In genomic region chr3:123116903-123117302, GRCm38 (mm10) we compare ENCODE assay signal across 9 mouse cellular contexts.
A peak's percentile ranks its signal among the peaks of the same experiment; 100 is the strongest.
DNase-seq lines count a peak whose midpoint lies in the region; ATAC-seq lines count a peak whose summit lies in the region.
"Had no signal": no experiment of that assay in that cellular context is flagged by ENCODE, and none has a peak within 500 bp of the region (broad histone marks: within the 10 kb centered on the region; RNA-seq: fewer than 3 reads in every experiment).

No protein-coding gene starts in this region.

- H3K9ac ChIP-seq in heart, embryonic 16.5 days (ENCODE audit: low read length) = peak overlapping the region; percentile 61
- H3K9ac ChIP-seq in forebrain, embryonic 16.5 days (replicated peaks; ENCODE audit: low read depth, low read length) = no peak overlapping the region

- H3K4me3 ChIP-seq in heart, embryonic 16.5 days (ENCODE audit: low read length) = peak overlapping the region; percentile 40
- no peak overlapping the region for H3K4me3 ChIP-seq in forebrain, embryonic 16.5 days (replicated peaks; ENCODE audit: low read length)

- no peaks in the 10 kb centered on the region for H3K27me3 ChIP-seq in heart, embryonic 16.5 days (ENCODE audit: control insufficient read depth, insufficient read depth, low read length)
- no peaks in the 10 kb centered on the region for H3K27me3 ChIP-seq in forebrain, embryonic 16.5 days (replicated peaks; ENCODE audit: control insufficient read depth, insufficient read depth, low read length)
- H3K27me3 ChIP-seq: Patski had no signal

- ATAC-seq in heart, embryonic 16.5 days (replicated peaks; ENCODE audit: extremely low read depth, insufficient read depth, low FRiP score) = peak; percentile 62
- ATAC-seq in megakaryocyte-erythroid progenitor cell, adult 5-6 weeks (replicated peaks; ENCODE audit: low FRiP score, low TSS enrichment, poor library complexity, severe bottlenecking) = peak; percentile 53
- ATAC-seq in forebrain, embryonic 16.5 days = no peak

- H3K9me3 ChIP-seq in heart, embryonic 16.5 days (replicated peaks; ENCODE audit: control insufficient read depth, low read length) = no peaks in the 10 kb centered on the region
- no peaks in the 10 kb centered on the region for H3K9me3 ChIP-seq in forebrain, embryonic 16.5 days (ENCODE audit: control insufficient read depth, low read length)

- H3K36me3 ChIP-seq in heart, embryonic 16.5 days (ENCODE audit: control insufficient read depth, insufficient read depth) = peaks cover 21% of the 10 kb centered on the region
- H3K36me3 ChIP-seq in forebrain, embryonic 16.5 days (ENCODE audit: control insufficient read depth, insufficient read depth) = no peaks in the 10 kb centered on the region

- peaks cover 14% of the 10 kb centered on the region for H3K4me1 ChIP-seq in heart, embryonic 16.5 days (ENCODE audit: control insufficient read depth, insufficient read depth, low read length)
- H3K4me1 ChIP-seq in forebrain, embryonic 16.5 days (replicated peaks; ENCODE audit: control insufficient read depth, insufficient read depth, low read length) = peaks cover 5% of the 10 kb centered on the region; the same call in 1 of the 2 replicates

- 12% methylated on average over 16 of the region's 16 CpGs for WGBS in heart, embryonic 16.5 days
- 61% methylated on average over 16 of the region's 16 CpGs for WGBS in forebrain, embryonic 16.5 days

- peak overlapping the region; percentile 66 for H3K4me2 ChIP-seq in heart, embryonic 16.5 days (ENCODE audit: low read depth, low read length)
- no peak overlapping the region for H3K4me2 ChIP-seq in forebrain, embryonic 16.5 days (ENCODE audit: low read length)

- peak overlapping the region; percentile 72 for H3K27ac ChIP-seq in heart, embryonic 16.5 days (ENCODE audit: low read length)
- no peak overlapping the region for H3K27ac ChIP-seq in forebrain, embryonic 16.5 days (ENCODE audit: low read length)

- DNase-seq in kidney, postnatal 4 days = peak; percentile 31 to 48
- no peak for DNase-seq in kidney, adult 8-10 months
- DNase-seq in embryo, embryonic 10.5 days (ENCODE audit: low spot score) = peak; percentile 18
- DNase-seq in ovary, postnatal 14 days (ENCODE audit: low spot score) = no peak
- no peak for DNase-seq in right cerebral cortex, postnatal 25 days

Comparison
In these comparisons a context has a peak if more than half of its experiments do, and no peak if none do; other contexts are left out.
1. DNase-seq: peak in kidney, postnatal 4 days (2 of 2) and embryo, embryonic 10.5 days (single experiment); none in kidney, adult 8-10 months (0 of 2), ovary, postnatal 14 days (single experiment) and right cerebral cortex, postnatal 25 days (single experiment).